Comparison of ENCODE assay signal across 11 mouse cellular contexts in genomic region chr9:62826456-62826855, GRCm38 (mm10). TPM values are rescaled to one million over a fixed set of nuclear protein-coding genes. Genes with fewer than 3 reads are reported as not detected.
DNase-seq lines count a peak whose midpoint lies in the region; ATAC-seq and TF ChIP-seq lines count a peak whose summit lies in the region.
"Had no signal": no experiment of that assay in that cellular context is flagged by ENCODE, and none has a peak within 500 bp of the region (broad histone marks: within the 10 kb centered on the region; RNA-seq: fewer than 3 reads in every experiment).

No protein-coding gene starts in this region.

- H3K9ac ChIP-seq in heart, embryonic 13.5 days: peak overlapping the region; percentile 52; the same call in 1 of the 2 replicates
- H3K9ac ChIP-seq in ES-E14 (ENCODE audit: insufficient read depth, low read depth, low read length, poor library complexity, severe bottlenecking): peak overlapping the region; percentile 66; the same call in 1 of the 2 replicates
- no peak overlapping the region for H3K9ac ChIP-seq in hindbrain, embryonic 12.5 days
- no peak overlapping the region for H3K9ac ChIP-seq in midbrain, embryonic 12.5 days (replicated peaks)

- H3K27me3 ChIP-seq in heart, embryonic 13.5 days (replicated peaks): no peaks in the 10 kb centered on the region
- H3K27me3 ChIP-seq in hindbrain, embryonic 12.5 days: peaks cover 3% of the 10 kb centered on the region; the same call in 1 of the 2 replicates
- H3K27me3 ChIP-seq in midbrain, embryonic 12.5 days: no peaks in the 10 kb centered on the region

- ATAC-seq in heart, embryonic 13.5 days (ENCODE audit: extremely low read depth, insufficient number of reproducible peaks, low FRiP score, low TSS enrichment): no peak
- ATAC-seq in hindbrain, embryonic 12.5 days (ENCODE audit: low FRiP score): no peak
- no peak for ATAC-seq in midbrain, embryonic 12.5 days (ENCODE audit: low FRiP score, low read depth)

- no peaks in the 10 kb centered on the region for H3K36me3 ChIP-seq in heart, embryonic 13.5 days
- H3K36me3 ChIP-seq in ES-E14 (ENCODE audit: control insufficient read depth, insufficient read depth, low read length, poor library complexity, severe bottlenecking): no peaks in the 10 kb centered on the region
- no peaks in the 10 kb centered on the region for H3K36me3 ChIP-seq in hindbrain, embryonic 12.5 days
- H3K36me3 ChIP-seq in midbrain, embryonic 12.5 days: no peaks in the 10 kb centered on the region

- 12% methylated on average over 7 of the region's 7 CpGs for whole genome bisulfite sequencing in heart, embryonic 13.5 days
- 10% methylated on average over 7 of the region's 7 CpGs for whole genome bisulfite sequencing in hindbrain, embryonic 12.5 days
- WGBS in midbrain, embryonic 12.5 days: 3% methylated on average over 7 of the region's 7 CpGs

- peak overlapping the region; percentile 28 for H3K4me2 ChIP-seq in heart, embryonic 13.5 days
- peak overlapping the region; percentile 24; the same call in 1 of the 2 replicates for H3K4me2 ChIP-seq in hindbrain, embryonic 12.5 days (replicated peaks)
- H3K4me2 ChIP-seq in midbrain, embryonic 12.5 days (replicated peaks): peak overlapping the region; percentile 3; the same call in 1 of the 2 replicates

- no peak for DNase-seq in heart, postnatal 4 days
- no peak for DNase-seq in ES-E14 (ENCODE audit: low read depth, low spot score)
- DNase-seq in frontal cortex, postnatal 36 days (ENCODE audit: low spot score in 2 of 2): no peak
- DNase-seq in adrenal gland, adult 8-10 months: no peak
- no peak for DNase-seq in retina, embryonic 14.5 days (ENCODE audit: low spot score)
- DNase-seq: adrenal gland, postnatal 10 days; cerebellum, postnatal 25 days; kidney, adult 18-20 months had no signal

- no peak overlapping the region for H3K4me3 ChIP-seq in heart, embryonic 13.5 days
- peak overlapping the region; percentile 9 to 46; a peak in 3 of 4 replicates for H3K4me3 ChIP-seq in ES-E14 (ENCODE audit: insufficient read depth in 1 of 2, low read depth in 1 of 2, low read length in 2 of 2, poor library complexity in 1 of 2, severe bottlenecking in 1 of 2)
- no peak overlapping the region for H3K4me3 ChIP-seq in hindbrain, embryonic 12.5 days
- H3K4me3 ChIP-seq in midbrain, embryonic 12.5 days: no peak overlapping the region

- peaks cover 31% of the 10 kb centered on the region for H3K4me1 ChIP-seq in heart, embryonic 13.5 days
- peaks cover 3 to 11% of the 10 kb centered on the region in 2 experiments; a peak in 3 of 4 replicates for H3K4me1 ChIP-seq in ES-E14 (ENCODE audit: control insufficient read depth in 2 of 2, insufficient read depth in 2 of 2, low read length in 2 of 2, poor library complexity in 1 of 2)
- peaks cover 24% of the 10 kb centered on the region for H3K4me1 ChIP-seq in hindbrain, embryonic 12.5 days
- H3K4me1 ChIP-seq in midbrain, embryonic 12.5 days: peaks cover 28% of the 10 kb centered on the region

- H3K27ac ChIP-seq in heart, embryonic 13.5 days (replicated peaks): 0 out of 2 replicates have a peak overlapping the region, but pooled peaks have one; percentile 36
- H3K27ac ChIP-seq in ES-E14 (ENCODE audit: insufficient read depth, low read depth, low read length, poor library complexity, severe bottlenecking): peak overlapping the region; percentile 95
- peak overlapping the region; percentile 68 for H3K27ac ChIP-seq in hindbrain, embryonic 12.5 days
- H3K27ac ChIP-seq in midbrain, embryonic 12.5 days (replicated peaks): peak overlapping the region; percentile 63

- no peaks in the 10 kb centered on the region for H3K9me3 ChIP-seq in heart, embryonic 13.5 days
- H3K9me3 ChIP-seq in ES-E14 (ENCODE audit: control insufficient read depth, insufficient read depth, low read depth, low read length): no peaks in the 10 kb centered on the region
- H3K9me3 ChIP-seq in hindbrain, embryonic 12.5 days (replicated peaks): no peaks in the 10 kb centered on the region
- no peaks in the 10 kb centered on the region for H3K9me3 ChIP-seq in midbrain, embryonic 12.5 days

- in situ Hi-C loops in ES-E14 (cut with MboI; ENCODE audit: low sequenced_read_pairs in 2 of 2, unreplicated experiment in 2 of 2): no loop called here

TF ChIP-seq in ES-E14, 5 proteins besides CTCF, POLR2A, EP300 and RAD21:
- TF ChIP-seq CHD2 (IDR thresholded peaks at IDR 0.05; ENCODE audit: low read depth, low read length) (no peak), ZC3H11A (IDR thresholded peaks at IDR 0.05; ENCODE audit: borderline replicate concordance, low read depth, low read length) (no peak), MAFK (IDR thresholded peaks at IDR 0.05; ENCODE audit: insufficient read depth, low read depth, low read length) (no peak), ZNF384 (IDR thresholded peaks at IDR 0.05; ENCODE audit: low read depth, low read length) (no peak), HCFC1 (IDR thresholded peaks at IDR 0.05; ENCODE audit: borderline replicate concordance, insufficient read depth, low read length) (no peak)
TF ChIP-seq in ES-E14: peak in this region for 0.

RNA-seq across cellular contexts. Expression of gene Cln6, which starts 12.1 kb away (rescaled TPM):
- polyA plus RNA-seq in heart, embryonic 13.5 days (2015; fragmentation: Nextera tagmentation; extraction: Ambion mirVana): 18.8 and 19.5 TPM in 2 replicates
- 10 to 100 TPM; 25.1 to 31.4 TPM for total RNA-seq in heart, postnatal 4 days (2021)
- 19.4 and 33.7 TPM in 2 replicates for total RNA-seq in ES-E14 (2012; rRNA removed)
- polyA plus RNA-seq in hindbrain, embryonic 12.5 days (2016; fragmentation: Nextera tagmentation; extraction: Ambion mirVana): 8.6 and 8.8 TPM in 2 replicates
- 8.2 and 8.9 TPM in 2 replicates for polyA plus RNA-seq in midbrain, embryonic 12.5 days (2016; fragmentation: Nextera tagmentation; extraction: Ambion mirVana)
- 10 to 100 TPM; 19.4 to 28.7 (median 23.5) TPM for total RNA-seq in adrenal gland, adult 8-10 months (2022)

RNA-seq across cellular contexts. Expression of gene Fem1b, which starts 14.7 kb away (rescaled TPM):
- 12.2 and 12.7 TPM in 2 replicates for polyA plus RNA-seq in heart, embryonic 13.5 days (2015; fragmentation: Nextera tagmentation; extraction: Ambion mirVana)
- 10 to 100 TPM; 40.3 to 41.6 TPM for total RNA-seq in heart, postnatal 4 days (2021)
- total RNA-seq in ES-E14 (2012; rRNA removed): 73.0 and 94.4 TPM in 2 replicates
- polyA plus RNA-seq in hindbrain, embryonic 12.5 days (2016; fragmentation: Nextera tagmentation; extraction: Ambion mirVana): 55.7 and 60.4 TPM in 2 replicates
- polyA plus RNA-seq in midbrain, embryonic 12.5 days (2016; fragmentation: Nextera tagmentation; extraction: Ambion mirVana): 61.5 and 67.9 TPM in 2 replicates
- total RNA-seq in adrenal gland, adult 8-10 months (2022): 10 to 100 TPM; 32.0 to 39.4 (median 37.7) TPM

RNA-seq across cellular contexts. Expression of gene Calml4, which starts 31.4 kb away (rescaled TPM):
- 1.7 and 2.4 TPM in 2 replicates for polyA plus RNA-seq in heart, embryonic 13.5 days (2015; fragmentation: Nextera tagmentation; extraction: Ambion mirVana)
- total RNA-seq in heart, postnatal 4 days (2021): 1 to 10 TPM; 2.4 to 2.6 TPM
- 10.2 and 23.9 TPM in 2 replicates for total RNA-seq in ES-E14 (2012; rRNA removed)
- polyA plus RNA-seq in hindbrain, embryonic 12.5 days (2016; fragmentation: Nextera tagmentation; extraction: Ambion mirVana): 11.8 and 12.5 TPM in 2 replicates
- polyA plus RNA-seq in midbrain, embryonic 12.5 days (2016; fragmentation: Nextera tagmentation; extraction: Ambion mirVana): 2.5 and 3.6 TPM in 2 replicates
- 10 to 100 TPM in 2 of 4 experiments, 1 to 10 TPM in 2; 7.4 to 13.6 (median 10.6) TPM for total RNA-seq in adrenal gland, adult 8-10 months (2022)

Comparison
In these comparisons a context has a peak if more than half of its experiments do, and no peak if none do; other contexts are left out.
1. H3K27ac ChIP-seq: peak in every context shown above with its lines; median percentile 95 in ES-E14; 68 in hindbrain, embryonic 12.5 days; 63 in midbrain, embryonic 12.5 days; 36 in heart, embryonic 13.5 days.
2. H3K4me3 ChIP-seq: peak in ES-E14 (2 of 2); none in heart, embryonic 13.5 days (single experiment), hindbrain, embryonic 12.5 days (single experiment) and midbrain, embryonic 12.5 days (single experiment).
3. H3K9ac ChIP-seq: peak in heart, embryonic 13.5 days (single experiment) and ES-E14 (single experiment); none in hindbrain, embryonic 12.5 days (single experiment) and midbrain, embryonic 12.5 days (single experiment).
4. Peak in every context shown above with its lines, with median percentiles within 50 percentile points of each other: H3K4me2 ChIP-seq.